Mouse (Mus musculus) thymus, postnatal 25 days (tissue): ENCODE measurements around the gene Zswim1.
"Not testable (repeated sequence)": the region's sequence is repeated elsewhere in the genome, so short reads cannot be mapped to it uniquely, and the experiment has no call there.

Experiments used
- DNase-seq: peaks from one replicate; pipeline ENCODE4 v3.0.0; 2022

Gene Zswim1

DNA sequence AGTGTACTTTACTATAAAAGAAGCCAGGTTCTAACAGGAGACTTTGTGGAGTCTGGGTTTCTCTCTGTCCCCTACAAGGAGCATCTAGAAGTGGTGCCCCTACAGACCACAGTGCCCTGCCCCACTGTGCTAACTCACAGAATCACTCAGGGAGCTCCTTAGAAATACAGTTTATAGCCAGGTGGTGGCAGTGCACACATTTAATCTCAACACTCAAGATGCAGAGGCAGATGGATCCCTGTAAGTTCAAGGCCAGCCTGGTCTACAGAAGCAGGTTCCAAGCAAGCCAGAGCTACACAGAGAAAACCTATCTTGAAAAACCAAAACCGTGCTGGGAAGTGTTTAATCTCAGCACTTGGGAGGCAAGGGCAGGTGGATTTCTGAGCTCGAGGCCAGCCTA lies 28.7 kb upstream of the Zswim1 start:
- DNase-seq: no peak

DNA sequence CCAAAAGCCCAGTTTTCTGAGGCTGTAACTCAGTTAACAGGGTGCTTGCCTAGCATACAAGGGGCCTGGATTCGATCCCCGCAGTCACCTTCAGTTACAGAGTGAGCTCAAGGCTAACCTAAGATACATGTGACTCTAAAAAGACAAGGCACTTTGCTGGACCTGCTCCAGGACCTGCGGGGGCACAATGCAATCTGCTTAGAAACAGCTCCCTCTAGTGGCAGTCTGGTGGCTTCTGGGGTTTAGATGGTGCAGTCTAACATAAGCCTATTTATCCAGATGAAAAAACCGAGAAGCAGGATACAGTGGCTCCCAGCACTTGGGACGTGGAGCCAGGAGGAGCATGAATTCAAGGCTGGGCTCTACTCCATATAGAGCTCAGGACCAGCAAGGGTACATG lies 28.2 kb upstream of the Zswim1 start:
- DNase-seq: peak; percentile 66

DNA sequence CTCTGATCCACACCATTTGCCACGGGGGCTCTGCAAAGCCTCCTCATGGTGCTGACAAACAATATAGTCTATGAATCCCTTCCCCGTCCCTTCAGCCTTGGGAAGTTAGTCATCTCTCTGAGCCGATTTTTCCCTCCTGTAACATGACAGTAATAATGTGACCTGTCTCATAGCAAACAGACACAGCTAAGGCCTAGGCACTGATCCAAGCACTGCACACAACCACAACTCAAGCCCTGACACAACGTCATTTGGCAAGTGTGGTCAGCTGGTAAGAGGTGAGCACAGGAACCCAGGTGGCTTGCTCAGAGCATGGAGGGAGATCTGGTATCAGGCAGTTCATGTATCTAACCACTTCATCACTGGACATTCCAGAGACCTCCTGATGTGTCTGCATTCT lies 26.6 kb upstream of the Zswim1 start:
- DNase-seq: no peak

DNA sequence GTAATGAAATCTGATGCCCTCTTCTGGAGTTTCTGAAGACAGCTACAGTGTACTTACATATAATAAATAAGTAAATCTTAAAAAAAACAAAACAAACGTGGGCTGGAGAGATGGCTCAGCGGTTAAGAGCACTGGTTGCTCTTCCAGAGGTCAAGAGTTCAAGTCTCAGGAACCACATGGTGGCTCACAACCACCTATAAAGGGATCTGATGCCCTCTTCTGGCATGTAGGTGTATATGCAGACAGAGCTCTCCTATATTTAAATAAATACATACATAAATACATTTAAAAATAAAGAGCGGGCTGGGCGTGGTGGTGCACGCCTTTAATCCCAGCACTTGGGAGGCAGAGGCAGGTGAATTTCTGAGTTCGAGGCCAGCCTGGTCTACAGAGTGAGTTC lies 23.9 kb upstream of the Zswim1 start:
- DNase-seq: not testable (repeated sequence)

DNA sequence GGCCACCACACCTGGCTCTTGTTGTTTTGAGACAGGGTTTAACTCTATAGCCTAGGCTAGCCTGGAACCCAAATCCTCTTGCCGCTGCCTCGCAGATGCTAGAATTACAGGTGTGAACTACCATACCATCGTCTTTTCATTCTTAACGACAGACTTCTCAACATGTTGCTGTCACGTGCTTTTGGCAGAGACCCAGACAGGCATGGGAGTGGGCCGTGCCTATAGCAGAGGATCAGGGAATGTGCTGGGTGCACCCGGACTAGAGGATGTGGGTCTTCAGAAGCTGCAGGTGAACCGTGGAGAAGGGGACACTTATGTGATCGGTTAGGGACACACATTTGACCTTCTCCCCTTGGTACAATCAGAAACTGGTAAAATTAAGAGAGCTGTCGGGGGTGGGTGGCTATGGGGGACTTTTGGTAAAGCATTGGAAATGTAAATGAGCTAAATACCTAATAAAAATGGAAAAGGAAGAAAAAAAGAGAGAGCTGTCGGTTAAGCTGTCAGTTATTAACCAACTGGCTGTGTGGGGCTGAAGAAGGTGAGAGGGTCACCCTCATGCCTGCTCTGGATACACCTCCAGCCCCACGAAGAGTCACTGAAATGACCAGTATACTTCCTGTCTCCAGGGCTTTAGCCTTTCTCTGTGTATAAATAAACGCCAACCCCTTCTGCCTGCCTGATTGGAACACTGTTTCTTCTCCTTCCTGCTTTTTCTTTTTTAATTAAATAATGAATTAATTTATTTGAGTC lies 22.1 kb upstream of the Zswim1 start:
- DNase-seq: no peak

DNA sequence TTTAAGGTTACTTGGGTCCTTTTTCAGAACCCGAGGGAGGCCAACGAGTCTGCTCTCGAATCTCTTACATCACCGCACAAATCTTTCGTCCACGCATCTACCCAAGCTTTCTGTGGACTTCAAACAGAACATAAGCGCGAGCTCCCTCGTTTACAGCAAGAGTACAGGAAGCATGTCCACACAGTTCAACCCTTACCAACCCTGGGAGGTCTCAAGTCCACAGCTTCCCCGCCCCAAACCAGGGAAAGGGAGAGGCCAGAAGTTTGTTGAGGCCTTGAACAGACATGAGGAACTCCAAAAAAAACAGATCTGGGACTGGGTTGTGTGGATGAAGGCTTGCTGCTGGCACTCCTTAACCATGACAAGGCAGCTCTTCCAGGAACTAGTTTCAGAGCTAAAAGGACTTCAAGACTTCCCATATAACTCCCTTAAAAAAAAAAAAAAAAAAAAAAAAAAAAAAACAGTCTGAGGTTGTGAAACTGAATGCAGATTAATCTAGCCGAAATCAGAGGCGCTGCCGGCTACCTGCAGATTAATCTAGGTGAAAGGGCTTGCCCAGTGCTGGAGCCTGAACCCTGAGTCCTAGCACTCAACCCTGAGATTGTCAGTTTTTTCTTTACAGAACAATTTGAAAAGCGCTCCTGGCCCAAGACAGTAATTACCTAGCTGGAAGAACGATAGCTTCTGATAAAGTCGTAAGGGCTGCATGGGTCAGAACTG lies 19.1 kb upstream of the Zswim1 start:
- no peak for DNase-seq

DNA sequence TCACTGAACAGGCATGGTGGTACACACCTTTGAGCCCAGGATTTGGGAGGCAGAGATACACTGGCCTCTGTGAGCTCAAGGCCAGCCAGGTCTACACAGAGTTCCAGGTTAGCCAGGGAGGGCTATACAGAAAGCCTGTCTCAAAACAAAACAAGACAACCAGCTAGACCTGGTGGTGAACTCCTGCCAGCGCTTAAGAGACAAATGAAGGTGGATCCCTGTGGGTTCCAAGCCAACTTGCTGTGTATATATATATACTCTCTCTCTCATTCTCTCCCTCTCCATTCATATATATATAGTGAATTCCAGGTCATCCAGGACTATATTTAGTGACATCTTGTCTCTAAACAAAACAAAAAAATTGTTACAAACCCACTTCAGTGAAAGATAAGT lies 18.6 kb upstream of the Zswim1 start:
- no peak for DNase-seq

DNA sequence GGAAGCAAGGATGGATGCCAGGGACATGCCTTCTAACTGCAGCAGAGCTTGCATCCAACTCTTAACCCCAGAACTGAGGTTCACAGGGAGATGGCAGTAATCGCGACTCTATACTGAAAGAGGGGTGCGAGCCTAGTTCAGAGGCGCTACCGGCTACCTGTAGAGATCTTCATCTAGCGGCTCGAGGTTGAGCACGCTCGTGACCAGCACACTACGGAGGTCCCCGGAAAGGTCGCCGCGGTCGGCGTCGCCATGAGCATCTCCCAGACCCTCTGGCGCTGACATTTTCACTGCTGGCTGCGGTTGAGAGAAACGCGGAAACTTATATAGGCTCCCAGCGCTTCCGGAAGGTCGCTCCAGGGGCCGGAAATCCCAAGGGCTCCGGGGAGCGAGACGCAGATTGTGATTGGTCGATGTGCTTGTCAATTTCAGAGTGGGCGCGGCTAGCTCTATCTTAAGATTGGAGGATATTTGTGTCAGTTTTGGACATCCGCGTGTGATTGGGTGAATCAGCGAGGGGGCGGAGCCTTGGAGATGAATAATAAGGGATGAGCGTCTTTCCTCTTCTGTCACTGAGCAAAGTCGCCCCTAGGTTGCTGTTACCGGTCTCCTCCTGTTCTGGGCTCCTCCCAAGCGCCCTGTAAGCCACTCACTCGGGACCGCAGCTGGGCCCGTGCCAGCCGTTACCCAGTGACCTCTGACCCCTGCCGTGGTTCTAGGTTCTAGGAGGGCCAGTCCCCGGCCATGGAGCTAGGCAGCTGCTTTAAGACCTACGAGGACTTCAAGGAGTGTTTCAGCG lies 17.8 kb upstream of the Zswim1 start, which contains the start of the genes Acot8 and Zswim3:
Gene Acot8, minus strand, starts transcription at position 350 of the 799 bp plus-strand sequence.
Gene Zswim3, plus strand, starts transcription at position 566 of the 799 bp plus-strand sequence.
- DNase-seq: peak; percentile 99

DNA sequence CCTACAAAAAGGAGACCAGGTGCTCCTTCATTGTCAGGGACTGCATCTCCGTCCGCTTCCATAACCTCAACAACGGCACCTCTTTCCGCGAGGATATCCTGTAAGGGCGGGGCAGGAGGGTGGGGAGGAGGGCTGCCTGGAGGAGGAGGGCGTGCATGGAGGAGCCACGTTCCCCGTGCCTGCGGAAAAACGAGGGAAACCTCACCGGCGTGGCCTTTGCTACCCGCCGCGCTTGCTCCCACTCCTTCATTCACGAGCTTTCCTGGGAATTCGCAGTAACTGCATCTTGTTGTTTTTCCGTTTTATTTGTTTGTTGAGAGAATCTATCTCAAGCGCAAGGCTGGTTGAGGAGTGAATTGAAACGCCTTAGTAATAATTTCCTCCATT lies 17.2 kb upstream of the Zswim1 start:
- DNase-seq: no peak

DNA sequence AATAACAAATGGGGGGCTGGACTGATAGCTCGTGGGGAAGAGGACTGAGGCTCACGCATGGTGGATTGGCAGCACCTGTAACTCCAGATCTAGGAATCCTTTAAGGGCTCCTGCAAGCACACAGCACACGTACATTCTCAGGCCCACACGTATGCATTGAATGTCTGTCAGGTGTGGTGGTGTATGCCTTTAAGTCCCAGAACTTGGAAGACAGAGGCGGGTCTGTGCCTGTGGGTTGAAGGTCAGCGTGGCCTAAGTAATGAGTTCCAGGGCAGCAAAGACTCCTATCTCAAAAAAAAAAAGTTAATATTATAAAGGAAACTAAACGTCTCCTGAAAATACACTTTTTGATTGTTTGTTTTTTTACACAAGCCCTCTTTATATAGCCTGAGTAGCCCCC lies 15.9 kb upstream of the Zswim1 start:
- no peak for DNase-seq

DNA sequence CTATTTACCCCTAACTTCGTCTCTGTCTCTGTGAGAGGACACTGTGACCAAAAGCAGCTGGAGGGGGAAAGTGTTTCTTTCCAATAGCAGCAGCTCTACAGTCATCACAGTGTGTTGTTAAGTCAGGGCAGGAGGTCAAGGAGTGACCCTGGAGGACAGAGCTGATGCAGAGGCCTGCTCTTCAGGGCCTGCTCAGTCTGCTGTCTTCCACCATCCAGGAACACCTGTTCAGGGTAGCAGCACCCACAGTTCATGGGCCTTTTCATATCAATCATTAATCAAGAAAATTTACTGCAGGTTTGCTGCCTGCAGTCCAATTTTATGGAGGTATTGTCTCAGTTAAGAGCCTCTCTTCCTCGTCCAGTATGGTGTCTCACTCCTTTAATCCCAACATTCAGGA lies 8.9 kb upstream of the Zswim1 start:
- DNase-seq: no peak

DNA sequence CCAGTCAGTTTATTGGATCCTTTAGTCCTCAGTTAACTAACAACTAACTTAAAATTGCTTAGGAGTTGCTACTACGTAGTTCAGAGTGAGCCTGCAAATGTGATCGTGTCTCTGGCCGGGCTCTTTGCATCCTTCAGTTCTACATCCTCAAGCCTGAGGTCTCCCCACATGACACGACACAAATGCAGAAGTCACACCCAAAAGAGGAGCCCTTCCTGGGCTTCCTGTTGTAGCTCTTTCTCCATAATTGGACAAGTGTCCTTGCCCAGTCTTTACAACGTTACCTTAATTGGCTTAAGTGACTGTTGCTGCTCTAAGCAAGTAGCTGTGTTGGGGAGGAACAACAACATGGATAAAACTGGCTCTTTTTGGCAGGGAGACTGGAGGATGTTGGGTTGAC lies 7.1 kb upstream of the Zswim1 start:
- DNase-seq: no peak

DNA sequence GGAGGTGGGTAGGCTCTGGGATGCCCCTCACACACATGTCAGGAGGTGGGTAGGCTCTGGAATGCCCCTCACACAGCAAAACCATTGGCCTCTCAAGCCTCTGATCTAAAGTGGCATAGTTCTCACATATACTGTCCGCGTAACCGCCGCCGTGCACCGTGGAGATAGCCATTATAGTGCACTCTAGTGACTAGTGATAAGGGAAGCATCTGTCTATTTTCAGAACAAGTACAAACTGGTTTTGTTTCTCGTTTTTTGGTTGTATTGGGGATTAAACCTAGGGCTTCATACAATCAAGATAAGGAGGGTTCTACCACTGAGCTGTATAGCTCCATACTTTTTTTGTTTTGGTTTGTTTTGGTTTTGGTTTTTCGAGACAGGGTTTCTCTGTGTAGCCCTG lies 6.7 kb upstream of the Zswim1 start:
- DNase-seq: no peak

DNA sequence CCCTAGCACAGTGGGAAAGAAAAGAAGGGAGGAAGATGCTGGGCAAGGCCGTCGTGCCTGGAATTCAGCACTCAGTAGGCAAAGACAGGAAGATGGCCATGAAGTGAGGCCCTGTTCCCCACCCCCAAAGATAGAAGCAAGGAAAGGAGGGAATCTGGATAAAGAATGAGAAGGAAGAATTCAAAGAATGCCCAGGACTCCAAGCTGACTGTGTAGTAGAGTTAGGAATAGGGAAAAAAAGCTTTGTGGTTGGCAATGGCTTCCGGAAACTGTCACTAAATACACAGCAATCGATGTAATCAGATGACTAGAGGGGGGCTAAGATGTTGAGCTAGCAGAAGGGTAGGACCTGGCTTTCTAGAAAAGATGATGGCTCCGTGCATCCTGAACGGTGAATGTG lies 5.3 kb upstream of the Zswim1 start:
- no peak for DNase-seq

DNA sequence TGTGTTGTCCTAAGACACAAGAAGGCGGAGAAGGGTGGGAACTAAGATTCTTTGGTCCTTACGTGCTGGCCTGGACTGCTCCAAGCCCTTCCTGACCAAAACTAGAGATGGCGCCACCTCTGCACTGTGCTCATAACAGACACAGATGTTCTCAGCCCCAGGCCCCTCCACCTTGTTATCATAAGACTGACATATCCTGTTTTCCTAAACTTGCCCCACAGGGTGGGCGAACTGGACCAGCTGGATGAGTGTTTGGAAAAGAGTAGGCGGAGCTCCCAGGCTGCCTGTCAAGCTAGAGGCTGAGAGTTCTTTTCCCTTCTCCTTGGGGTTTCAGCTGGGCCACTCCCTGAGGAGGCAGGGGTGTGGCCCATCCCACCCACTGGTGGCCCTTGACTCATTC lies 4.8 kb upstream of the Zswim1 start:
- no peak for DNase-seq

DNA sequence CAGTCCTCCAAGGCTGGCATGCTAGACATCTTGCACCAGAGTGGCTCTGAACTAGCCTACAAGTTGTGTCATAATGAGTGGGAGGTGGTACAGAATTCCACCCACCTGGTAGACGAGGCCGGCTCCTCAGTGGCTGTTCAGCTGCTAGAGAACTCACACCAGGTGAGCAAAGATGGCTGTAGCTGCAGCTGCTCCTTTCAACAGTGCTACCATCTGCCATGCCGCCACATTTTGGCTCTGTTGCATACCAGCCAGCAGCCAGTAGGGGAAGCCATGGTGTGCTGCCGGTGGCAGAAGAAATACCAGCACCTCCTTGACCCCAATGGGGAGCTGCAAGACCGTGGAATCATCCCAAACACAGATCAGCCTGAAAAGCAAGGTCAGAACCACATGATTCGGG lies 1.4 kb upstream of the Zswim1 start:
- no peak for DNase-seq

DNA sequence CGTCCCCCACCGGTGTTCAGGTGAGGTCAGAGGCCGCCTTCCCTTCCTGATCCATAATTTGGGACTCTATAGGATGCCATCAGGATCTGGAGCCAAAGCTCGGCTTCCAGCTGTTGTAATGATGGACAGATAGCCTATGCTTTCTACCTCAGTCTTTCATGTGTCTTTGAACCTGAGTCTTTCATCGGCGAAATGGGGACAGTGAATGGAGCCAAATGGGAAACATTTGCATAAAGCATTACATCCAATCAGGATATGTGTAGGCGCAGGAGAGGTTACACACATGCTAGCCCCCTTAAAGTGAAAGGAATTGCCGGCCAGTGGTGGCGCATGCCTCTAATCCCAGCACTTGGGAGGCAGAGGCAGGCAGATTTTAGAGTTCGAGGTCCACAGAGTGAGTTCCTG lies 697 bp downstream of the Zswim1 start:
- DNase-seq: no peak

DNA sequence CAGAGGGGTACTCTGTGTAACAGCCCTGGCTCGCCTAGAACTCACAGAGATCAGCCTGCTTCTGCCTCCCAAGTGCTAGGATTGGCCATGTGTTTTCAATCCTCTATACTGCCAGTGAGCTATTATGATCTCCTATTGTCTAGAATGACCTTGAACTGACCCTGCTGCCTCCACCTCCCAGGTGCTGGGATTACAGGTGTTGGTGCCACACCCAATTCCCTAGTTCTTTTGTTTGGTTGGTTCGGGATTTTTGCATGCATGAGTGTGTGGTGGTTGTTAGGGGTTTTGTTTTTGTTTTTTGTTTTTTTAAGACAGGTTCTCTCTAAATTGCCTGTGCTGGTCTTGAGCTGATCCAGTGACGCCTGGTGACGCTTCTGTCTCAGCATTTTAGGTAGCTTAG lies 1.5 kb downstream of the Zswim1 start:
- DNase-seq: no peak

DNA sequence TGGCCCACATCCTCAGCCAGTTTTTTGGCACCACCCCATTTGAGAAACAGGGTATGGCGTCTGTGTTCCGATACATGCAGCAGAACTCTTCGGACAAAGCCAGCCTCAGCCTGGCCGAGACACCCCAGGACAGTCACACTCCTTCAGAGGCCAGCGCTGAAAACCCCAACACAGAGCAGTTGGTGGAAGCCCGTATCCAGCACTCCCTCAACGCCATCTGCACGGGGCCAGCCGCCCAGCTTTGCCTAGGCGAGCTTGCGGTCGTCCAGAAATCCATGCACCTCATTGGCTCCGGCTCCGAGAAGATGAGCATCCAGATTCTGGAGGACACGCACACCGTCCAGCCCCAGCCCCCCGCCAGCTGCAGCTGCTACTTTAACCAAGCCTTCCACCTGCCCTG lies 3.0 kb downstream of the Zswim1 start:
- DNase-seq: no peak

DNA sequence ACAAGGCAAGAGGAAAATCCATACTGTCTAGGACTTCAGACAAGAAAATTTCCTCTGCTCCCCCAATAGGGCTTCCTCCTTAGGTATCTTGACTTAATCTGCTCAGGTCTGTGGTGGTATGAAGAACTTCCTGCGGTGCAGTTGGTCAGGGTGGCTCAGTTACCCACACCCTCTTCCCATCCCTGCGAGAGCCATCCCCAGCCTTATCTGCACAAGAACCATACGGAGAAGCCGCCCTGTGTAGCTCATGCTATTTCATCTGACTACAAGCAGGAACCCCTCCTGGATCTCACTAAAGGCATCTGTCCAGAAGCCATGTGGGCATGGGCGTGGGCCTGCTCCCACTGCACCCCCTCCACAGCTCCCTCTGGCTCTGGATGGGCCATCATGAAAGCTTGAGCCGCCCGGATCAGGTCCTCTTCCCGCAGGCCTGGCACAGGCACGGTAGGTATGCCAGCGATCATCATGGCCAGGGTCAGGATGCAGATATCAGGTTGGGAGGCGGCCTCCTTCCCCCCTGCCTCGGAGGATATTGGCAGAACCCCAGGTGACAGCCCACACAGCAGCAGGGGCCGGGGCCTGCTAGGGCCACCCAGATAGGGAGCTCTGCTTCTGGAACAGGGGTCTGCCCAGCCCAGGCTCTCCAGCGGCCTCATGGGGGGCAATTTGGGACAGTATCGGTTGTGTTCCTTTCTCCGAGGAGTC lies 4.8 kb downstream of the Zswim1 start:
- no peak for DNase-seq

DNA sequence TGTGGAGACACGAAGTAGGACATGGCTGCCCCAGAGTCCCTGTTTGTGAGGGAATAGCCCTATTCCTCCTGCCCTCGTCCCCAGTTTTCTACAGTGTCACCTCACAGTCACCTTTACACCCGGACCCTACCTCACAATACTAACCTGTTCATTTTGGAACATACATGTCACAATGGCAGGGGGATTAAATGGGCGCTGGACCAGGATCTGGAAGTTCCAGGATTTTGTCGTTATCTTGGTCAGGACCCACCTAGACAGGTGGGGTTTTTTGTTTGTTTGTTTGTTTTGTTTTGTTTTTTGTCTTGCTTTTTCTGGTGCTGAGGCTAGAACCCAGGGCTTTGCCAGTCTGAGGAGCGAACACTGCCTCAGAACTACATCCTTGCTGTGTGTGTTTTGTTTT lies 6.0 kb downstream of the Zswim1 start, which contains the start of gene Spata25:
Gene Spata25, minus strand, starts transcription at position 101 of the 400 bp plus-strand sequence.
- no peak for DNase-seq

DNA sequence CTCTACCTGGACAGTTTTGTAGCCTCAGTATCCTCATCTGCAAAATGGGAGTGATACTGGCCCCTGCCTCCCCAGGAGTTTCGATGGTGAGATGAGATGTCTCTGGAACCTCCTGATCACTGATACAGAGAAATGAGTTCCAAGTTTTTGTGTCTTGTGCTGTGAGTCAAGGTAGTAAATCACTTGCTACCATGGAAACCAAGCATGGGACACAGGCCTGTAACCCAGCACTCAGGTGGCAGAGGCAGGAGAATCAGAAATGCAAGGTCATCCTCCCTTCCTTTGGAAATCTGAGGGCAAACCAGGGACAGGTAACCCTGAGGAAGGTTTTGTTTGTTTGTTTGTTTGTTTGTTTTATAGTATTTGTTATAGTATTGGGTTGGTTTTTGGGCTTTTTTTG lies 6.6 kb downstream of the Zswim1 start:
- DNase-seq: no peak

DNA sequence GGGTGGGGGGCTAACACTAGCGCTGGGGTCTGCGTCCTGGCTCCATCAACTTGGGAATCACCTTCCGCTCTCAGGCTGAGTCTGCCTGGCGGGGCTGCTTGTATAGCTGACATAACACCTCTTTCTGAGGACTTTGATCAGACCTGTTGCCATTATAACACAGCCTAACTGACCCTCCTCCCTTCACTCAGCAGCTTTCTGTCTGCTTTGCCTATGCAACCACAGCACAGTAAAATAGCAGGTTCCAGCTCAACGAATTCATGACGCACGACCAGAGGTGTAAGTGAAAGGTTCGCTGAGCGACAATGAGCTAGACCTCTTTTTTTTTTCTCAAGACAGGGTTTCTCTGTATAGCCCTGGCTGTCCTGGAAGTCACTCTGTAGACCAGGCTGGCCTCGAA lies 8.5 kb downstream of the Zswim1 start:
- DNase-seq: no peak
